Comparison of ENCODE assay signal across 11 mouse cellular contexts in genomic region chr16:66650348-66651012, GRCm38 (mm10).
A peak's percentile ranks its signal among the peaks of the same experiment; 100 is the strongest.
DNase-seq lines count a peak whose midpoint lies in the region; ATAC-seq lines count a peak whose summit lies in the region.
"Had no signal": no experiment of that assay in that cellular context is flagged by ENCODE, and none has a peak within 500 bp of the region (broad histone marks: within the 10 kb centered on the region; RNA-seq: fewer than 3 reads in every experiment).

No protein-coding gene starts in this region.

- no peak overlapping the region for H3K27ac ChIP-seq in forebrain, embryonic 13.5 days
- H3K27ac ChIP-seq in forebrain, embryonic 12.5 days, result no peak overlapping the region

- WGBS in forebrain, embryonic 13.5 days, result 83% methylated on average over 11 of the region's 11 CpGs
- 92% methylated on average over 11 of the region's 11 CpGs for WGBS in forebrain, embryonic 12.5 days

- no peak overlapping the region for H3K9ac ChIP-seq in forebrain, embryonic 13.5 days
- H3K9ac ChIP-seq in forebrain, embryonic 12.5 days, result no peak overlapping the region

- no peak overlapping the region for H3K4me3 ChIP-seq in forebrain, embryonic 13.5 days
- H3K4me3 ChIP-seq in forebrain, embryonic 12.5 days (replicated peaks), result no peak overlapping the region

- no peaks in the 10 kb centered on the region for H3K9me3 ChIP-seq in forebrain, embryonic 13.5 days (replicated peaks)
- H3K9me3 ChIP-seq in forebrain, embryonic 12.5 days, result no peaks in the 10 kb centered on the region

- H3K27me3 ChIP-seq in forebrain, embryonic 13.5 days, result no peaks in the 10 kb centered on the region
- H3K27me3 ChIP-seq in forebrain, embryonic 12.5 days, result no peaks in the 10 kb centered on the region

- DNase-seq in cerebellum, adult 11-12 months, result peak; percentile 86
- DNase-seq in layer of hippocampus, adult 11-12 months (ENCODE audit: low spot score), result peak; percentile 57
- peak; percentile 71 for DNase-seq in left cerebral cortex, postnatal 4 days
- no peak for DNase-seq in adrenal gland, adult 18-20 months (ENCODE audit: low spot score in 2 of 2)
- no peak for DNase-seq in adipocyte (ENCODE audit: low spot score)
- DNase-seq in MN1 (ENCODE audit: low spot score), result no peak
- DNase-seq: kidney, postnatal 36 days; thymus, adult 18-20 months had no signal

- no peak overlapping the region for H3K4me2 ChIP-seq in forebrain, embryonic 13.5 days
- H3K4me2 ChIP-seq in forebrain, embryonic 12.5 days, result no peak overlapping the region

- peak; percentile 84; the same call in 1 of the 2 replicates for ATAC-seq in forebrain, embryonic 13.5 days
- no peak for ATAC-seq in forebrain, embryonic 12.5 days (ENCODE audit: low FRiP score)
- ATAC-seq: activated CD4-positive, CD25-positive, alpha-beta regulatory T cell, adult 4 months had no signal

- no peaks in the 10 kb centered on the region for H3K36me3 ChIP-seq in forebrain, embryonic 13.5 days (ENCODE audit: poor library complexity, severe bottlenecking)
- H3K36me3 ChIP-seq in forebrain, embryonic 12.5 days (replicated peaks), result no peaks in the 10 kb centered on the region

- intact Hi-C loops in left cerebral cortex, postnatal 4 days (cut with DNase I), result no loop called here

- H3K4me1 ChIP-seq in forebrain, embryonic 13.5 days, result no peaks in the 10 kb centered on the region
- H3K4me1 ChIP-seq in forebrain, embryonic 12.5 days, result no peaks in the 10 kb centered on the region

Comparison
In these comparisons a context has a peak if more than half of its experiments do, and no peak if none do; other contexts are left out.
1. DNase-seq: peak in cerebellum, adult 11-12 months (single experiment), layer of hippocampus, adult 11-12 months (single experiment) and left cerebral cortex, postnatal 4 days (single experiment); none in adrenal gland, adult 18-20 months (0 of 2), adipocyte (single experiment) and MN1 (single experiment).